Mouse (Mus musculus) MEL (cell line): ENCODE results near the gene Fastkd5.

Experiments used
- CTCF ChIP-seq, 3 experiments: IDR thresholded peaks in 2 of 3; conservative IDR thresholded peaks in 1 of 3; 2 replicates each; pipeline ENCODE4 v1.5.1; 2011 to 2012; ENCODE audit warnings: low read length in 3 of 3, low read depth in 2 of 3, mild to moderate bottlenecking in 2 of 3, improper control_type of control experiment in 1 of 3, inconsistent platforms in 1 of 3, mixed read lengths in 1 of 3, moderate library complexity in 1 of 3; ENCODE audit not compliant: control insufficient read depth in 1 of 3, insufficient read depth in 1 of 3, poor library complexity in 1 of 3, severe bottlenecking in 1 of 3
- ZKSCAN1 ChIP-seq: IDR thresholded peaks from 2 replicates; pipeline ENCODE4 v1.6.1; 2012; ENCODE audit warnings: low read depth, mild to moderate bottlenecking, inconsistent platforms, low read length, improper control_type of control experiment, moderate library complexity

GRCm38 (mm10) chr2:130632887-130633675, 3.3 kb upstream of the Fastkd5 start:
- TF ChIP-seq ZKSCAN1 = no peak
- no peak for TF ChIP-seq CTCF (IDR thresholded peaks at IDR 0.05 in 2 of 3, conservative IDR thresholded peaks at IDR 0.05 in 1 of 3; ENCODE audit: control insufficient read depth in 1 of 3, insufficient read depth in 1 of 3, low read depth in 2 of 3, low read length in 3 of 3, poor library complexity in 1 of 3, severe bottlenecking in 1 of 3)
